Mouse (Mus musculus): ENCODE measurements at regions not wholly inside any gene's neighbourhood (a gene's known extent, or its start where the extent isn't known, plus 50 kb on each side); places are given as distances from the start of the nearest gene placed in this dataset.
A peak's percentile ranks its signal among the peaks of the same experiment; 100 is the strongest.

DNA sequence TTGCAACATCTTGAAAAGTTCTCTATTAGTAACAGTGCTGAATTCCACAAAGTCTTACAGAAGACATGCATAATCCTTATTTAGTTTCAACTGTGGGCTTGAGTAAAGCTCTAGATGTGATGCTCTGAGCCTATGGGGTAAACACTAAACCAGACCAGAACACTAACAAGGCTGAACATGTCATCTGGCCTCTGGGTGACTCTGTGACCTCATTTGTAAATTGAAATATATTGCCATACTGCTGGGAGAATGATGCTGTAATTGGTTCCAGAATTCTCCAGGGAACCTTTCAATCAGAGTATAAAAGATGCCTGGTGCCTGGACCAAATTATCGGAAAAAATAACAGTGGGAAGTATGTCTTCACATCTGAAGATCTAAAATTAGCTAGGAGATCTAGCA, 309.9 kb upstream of the Megf9 start:
- DNase-seq (ENCODE audit: extremely low spot score in 1 of 2, low spot score in 1 of 2): no peak

DNA sequence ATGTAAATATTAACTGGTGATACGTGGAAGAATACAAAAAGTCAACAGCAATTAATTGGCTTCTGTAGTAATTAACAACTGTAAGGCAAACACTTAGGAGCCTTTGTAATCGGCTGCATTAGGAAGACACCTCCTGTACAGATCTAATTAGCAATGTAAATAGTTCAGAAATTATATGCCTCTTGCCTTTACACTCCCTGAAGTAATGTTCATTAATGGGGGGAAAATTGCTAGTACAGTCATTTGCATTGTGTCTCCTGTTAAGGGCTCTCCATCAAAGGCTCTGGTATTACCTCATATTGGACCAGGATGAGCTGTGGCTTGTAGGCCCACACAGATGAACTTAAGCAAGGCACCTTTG, 276.1 kb upstream of the Megf9 start:
- DNase-seq (ENCODE audit: extremely low spot score in 1 of 2, low spot score in 1 of 2): no peak

DNA sequence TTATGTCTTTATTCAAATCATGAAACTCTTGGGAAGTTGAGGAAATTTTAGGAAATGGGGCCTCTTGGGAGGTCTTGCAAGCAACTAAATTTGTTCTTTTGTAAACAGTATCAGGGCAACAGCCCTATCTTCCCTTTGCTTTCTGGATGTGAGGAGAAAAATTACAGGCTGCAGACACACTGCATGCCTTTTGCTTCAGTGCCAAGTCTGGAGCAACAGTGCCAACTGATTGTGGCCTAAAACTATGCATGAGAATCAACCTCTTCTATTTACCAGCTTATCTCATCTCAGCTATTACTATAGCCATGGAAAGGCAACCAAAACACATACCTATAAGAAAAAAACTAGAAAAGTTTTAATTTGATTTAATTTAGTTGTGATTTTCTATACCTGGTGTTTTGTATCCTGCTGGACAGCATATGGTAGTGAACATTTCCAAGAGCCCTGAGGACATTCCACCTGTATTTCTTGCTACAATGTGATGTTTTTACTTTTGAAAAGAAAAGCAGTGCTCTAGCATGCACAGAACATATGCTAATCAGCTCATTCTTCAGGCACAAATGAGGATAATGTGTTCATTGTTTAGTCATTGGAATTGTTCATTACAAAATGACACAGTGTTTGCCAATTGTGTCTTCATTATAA, 275.6 kb upstream of the Megf9 start:
- DNase-seq (ENCODE audit: extremely low spot score in 1 of 2, low spot score in 1 of 2): no peak

DNA sequence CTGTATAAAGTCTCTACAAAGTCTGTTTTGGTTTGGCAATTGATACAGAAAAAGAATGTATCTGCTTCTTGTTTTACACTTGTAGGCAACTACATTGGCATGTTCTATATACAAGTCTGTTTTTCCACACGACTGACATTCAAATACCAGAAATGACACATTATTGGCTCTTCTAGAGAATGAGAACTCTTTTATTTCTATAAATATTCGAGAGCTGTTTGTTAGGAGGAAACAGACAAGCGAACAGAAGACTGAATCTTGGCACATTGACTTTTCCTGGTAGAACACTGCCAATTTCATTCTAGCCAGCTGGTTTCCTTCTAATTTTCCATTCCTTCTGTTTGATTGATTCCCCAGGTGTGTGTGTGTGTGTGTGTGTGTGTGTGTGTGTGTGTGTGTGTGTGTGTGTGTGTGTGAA, 270.1 kb upstream of the Megf9 start:
- no peak for DNase-seq (ENCODE audit: extremely low spot score in 1 of 2, low spot score in 1 of 2)

DNA sequence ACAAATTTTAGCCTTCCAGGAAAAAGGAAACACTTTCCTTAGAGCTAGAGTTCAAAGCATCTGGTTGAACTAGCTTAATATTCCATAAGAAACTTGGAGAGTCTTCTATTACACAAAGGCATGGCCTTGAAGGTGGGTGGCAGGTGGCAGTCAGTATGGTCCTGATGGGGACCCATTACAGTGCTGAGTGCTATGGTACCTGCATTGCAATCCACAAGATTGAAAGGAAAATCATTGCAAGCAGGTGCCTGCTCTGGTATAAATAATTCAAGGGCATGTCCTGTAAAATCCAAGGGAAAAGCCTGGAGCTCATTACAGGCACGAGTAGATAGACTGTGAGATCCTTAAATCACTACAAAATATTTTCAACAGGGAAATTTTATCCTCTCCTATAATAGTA, 263.7 kb upstream of the Megf9 start:
- no peak for DNase-seq (ENCODE audit: extremely low spot score in 1 of 2, low spot score in 1 of 2)

DNA sequence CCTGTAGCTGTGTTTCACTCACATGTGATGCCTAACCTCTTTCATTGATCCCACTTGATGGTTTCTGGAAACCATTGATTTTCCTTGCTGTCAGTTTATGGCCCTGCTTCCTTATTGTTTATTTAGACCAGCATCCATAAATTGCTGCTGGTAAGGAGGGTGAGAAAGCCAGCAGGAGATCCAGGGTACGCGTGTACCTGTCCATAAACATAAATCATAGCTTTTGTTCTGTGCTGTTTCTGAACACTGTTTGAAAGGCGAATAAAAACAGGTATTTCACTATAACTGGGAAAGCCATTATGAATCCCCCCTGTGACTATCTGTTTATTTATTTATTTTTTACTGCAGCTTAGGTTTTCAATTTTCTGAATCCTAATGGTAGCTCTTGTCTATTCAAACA, 263.1 kb upstream of the Megf9 start:
- DNase-seq (ENCODE audit: extremely low spot score in 1 of 2, low spot score in 1 of 2): no peak

DNA sequence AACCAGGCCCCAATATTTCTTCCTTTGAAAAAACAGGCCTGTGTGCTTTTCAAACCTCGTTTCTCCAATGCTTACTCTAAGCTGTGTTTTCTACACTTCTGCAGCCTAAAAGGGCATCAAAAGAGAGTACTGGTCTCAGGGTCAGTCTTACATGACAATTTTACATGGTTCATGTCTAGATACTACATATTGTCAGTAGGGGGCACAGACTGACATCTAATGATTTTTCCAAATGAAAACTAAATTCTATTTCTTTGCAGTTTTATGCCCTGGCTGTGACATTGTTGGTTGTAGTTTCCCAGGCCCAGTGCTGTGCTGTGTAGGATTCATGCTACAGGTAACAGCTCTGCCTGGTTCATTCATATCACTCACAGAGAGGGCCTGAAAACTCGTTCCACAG, 248.7 kb upstream of the Megf9 start:
- DNase-seq (ENCODE audit: extremely low spot score in 1 of 2, low spot score in 1 of 2): no peak

DNA sequence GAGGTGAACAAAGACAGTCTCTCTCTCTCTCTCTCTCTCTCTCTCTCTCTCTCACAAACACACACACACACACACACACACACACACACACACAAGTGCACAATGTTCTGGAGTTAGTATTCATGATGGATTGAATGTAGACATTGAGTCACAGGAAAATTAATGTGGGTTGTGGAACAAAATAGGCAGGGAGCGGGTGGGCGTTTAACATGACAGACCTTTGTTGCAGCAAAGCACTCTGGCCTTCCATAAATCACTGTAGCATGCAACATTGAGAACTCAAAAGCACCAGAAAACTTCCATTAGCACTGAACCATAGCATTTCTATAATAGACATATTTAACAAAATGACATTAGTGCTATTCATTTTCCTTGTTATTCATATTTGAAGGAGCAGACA, 246.8 kb upstream of the Megf9 start:
- DNase-seq (ENCODE audit: extremely low spot score in 1 of 2, low spot score in 1 of 2): no peak

DNA sequence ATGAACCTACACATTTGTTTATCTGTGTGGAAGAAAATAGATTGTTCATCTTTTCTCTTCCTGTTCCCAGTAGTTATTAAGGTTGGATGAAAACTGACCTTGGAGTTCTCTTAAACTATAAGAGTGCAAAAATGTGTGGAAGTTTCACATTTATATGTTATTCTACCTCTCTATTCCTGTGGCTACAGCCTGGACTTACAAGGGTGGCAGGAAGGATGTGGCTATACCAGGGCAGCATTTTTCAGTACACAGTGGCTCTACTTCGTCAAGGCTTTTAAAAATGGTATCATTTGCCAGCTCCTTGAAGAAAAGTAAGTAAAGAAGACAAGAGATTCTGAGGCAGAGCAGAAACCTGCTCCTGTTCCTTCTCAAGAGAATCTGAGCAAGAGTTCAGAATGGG, 241.5 kb upstream of the Megf9 start:
- no peak for DNase-seq (ENCODE audit: extremely low spot score in 1 of 2, low spot score in 1 of 2)

DNA sequence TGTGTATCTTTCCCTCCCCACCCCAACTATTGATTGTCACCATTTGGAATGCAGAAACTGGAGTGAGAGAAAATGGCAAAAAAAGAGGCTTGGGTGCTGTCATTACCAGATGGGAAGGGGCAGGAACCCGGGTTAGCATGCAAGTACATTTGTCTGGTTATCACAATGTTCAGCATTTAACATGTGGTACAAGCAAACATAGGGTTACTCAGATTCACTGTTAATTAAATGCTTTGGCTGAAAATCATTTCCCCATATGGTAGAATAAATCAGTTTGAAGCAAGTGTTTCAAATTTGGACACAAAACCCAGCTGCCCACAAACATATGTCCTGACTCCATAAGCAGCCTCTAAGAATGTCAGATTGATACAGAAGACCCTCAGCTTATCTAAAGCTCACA, 208.6 kb upstream of the Megf9 start:
- peak in 1 of 2 experiments; percentile 14 for DNase-seq (ENCODE audit: extremely low spot score in 1 of 2, low spot score in 1 of 2)

DNA sequence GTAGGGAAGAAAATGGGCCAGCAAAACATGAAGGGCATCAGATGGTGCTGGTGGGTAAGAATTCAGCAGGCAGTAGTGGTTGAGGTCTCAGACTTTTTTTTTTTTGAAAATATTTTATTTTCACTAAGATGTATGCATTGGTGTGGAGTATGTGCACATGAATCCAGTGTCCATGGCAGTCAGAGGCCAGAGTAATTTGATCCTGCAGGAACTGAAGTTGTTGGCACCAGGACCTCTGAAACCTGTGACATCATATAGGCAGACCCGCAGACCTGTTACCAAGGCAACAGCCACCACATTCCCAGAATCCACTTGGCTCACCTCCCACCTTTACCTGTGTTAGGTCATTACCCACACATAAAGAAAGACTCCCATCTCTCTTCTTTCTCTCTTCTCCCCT, 207.2 kb upstream of the Megf9 start:
- no peak for DNase-seq (ENCODE audit: extremely low spot score in 1 of 2, low spot score in 1 of 2)

DNA sequence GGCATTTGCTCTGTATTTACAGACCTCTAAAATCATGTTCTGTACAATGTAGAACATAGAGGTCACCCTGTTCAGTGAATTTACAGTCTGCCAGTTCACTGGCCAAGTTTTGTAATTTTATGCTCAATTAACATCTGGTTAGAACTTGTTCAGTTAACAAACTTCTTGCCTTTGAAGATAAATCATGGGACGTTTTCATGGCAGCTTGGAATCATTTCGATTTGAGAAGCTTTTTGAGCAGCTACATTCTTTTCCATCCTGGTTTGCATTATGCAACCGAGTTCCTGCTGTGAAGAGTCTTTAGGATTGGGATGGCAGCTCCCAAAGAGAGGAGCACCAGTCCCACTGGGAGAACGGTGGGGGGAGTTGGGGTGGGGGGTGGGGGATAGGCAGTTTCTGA, 206.3 kb upstream of the Megf9 start:
- DNase-seq (ENCODE audit: extremely low spot score in 1 of 2, low spot score in 1 of 2): no peak

DNA sequence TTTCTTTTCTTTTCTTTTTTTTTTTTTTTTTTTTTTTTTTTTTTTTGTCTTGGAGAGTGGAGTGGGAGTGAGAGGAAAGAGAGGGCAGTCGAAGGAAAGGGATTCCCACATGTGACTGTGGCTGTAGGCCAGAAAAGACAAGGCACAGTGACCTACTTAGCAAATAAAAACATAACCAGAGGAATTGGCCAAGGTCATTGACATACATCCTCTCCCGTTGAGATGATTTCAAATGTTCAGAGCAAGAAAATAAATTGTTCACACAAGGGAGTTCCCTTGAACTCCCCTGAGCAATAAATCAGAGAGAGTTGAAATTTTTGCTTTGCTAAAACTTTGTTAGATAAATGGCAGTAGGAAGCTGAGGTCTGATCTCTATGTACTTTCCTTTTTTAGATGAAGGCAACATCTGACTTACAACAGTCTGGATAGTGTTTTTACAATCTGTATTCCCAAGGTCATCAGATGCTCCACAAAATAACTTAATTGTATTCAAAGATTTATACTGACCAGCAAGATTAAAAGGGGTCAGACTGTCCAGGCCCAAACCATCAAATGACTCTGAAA, 174.4 kb upstream of the Megf9 start:
- DNase-seq (ENCODE audit: extremely low spot score in 1 of 2, low spot score in 1 of 2): no peak

DNA sequence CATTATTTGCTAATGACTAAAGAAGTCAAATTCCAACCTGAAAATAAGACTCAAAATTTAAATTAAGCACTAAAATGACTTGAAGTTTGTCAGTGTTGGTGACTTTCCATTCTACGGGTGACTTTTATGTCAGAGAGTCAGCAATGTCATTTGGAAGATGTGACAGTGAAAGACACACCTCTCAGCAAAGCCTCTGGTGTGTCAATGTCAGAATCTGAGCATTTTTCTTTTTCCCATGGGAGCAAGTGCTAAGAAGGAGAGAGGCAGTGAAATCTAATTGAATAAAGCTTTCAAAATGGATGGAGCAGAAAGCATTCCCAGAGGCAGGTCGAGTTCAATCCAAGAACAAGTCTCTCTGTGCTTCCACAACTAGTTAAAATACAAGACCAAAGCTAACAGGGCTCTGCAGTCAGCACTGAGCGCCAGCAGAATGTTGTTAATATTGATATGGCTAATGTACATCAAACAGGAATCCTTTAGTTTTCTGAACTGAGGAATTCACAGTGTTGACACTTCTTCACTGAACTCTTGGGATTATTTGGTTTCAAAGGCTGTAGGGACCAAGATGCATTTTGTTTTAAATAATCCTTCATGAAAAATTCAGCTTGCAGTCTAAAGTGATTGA, 170.4 kb upstream of the Megf9 start:
- DNase-seq (ENCODE audit: extremely low spot score in 1 of 2, low spot score in 1 of 2): no peak

DNA sequence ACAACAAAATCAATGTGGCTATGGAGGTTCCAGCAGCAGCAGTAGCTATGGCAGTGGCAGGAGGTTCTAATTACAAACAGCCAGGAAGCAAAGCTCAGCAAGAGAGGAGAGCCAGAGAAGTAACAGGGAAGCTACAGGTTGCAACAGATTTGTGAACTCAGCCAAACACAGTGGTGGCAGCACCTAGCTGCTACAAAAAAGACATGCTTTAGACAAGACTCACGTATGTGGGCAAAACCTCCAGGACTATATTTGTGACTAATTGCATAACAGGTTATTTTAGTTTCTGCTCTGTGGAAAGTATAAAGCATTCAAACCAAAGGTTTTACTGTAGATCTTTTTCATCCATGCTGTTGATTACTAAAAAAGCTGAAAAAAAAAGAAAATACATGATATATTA, 166.1 kb upstream of the Megf9 start:
- no peak for DNase-seq (ENCODE audit: extremely low spot score in 1 of 2, low spot score in 1 of 2)

DNA sequence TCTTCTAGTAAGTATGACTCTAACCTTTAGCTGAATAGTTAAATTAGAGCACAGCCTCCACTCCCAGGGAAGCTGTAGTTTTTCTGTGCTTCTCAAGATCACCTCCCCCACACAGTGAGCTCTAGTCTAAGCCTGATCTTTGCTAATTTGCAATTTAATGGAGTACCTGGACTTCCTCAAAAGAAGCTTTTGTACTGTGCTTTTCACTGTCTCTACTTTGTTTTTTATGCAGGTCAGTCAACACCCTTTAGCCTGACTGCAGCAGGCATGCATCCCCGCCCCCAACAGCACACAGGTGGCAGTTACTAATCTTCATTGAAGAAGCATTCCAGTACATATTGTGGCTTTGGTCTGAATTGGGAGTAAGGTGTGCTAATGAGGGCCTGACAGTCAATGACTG, 129.4 kb upstream of the Megf9 start:
- DNase-seq (ENCODE audit: extremely low spot score in 1 of 2, low spot score in 1 of 2): no peak

DNA sequence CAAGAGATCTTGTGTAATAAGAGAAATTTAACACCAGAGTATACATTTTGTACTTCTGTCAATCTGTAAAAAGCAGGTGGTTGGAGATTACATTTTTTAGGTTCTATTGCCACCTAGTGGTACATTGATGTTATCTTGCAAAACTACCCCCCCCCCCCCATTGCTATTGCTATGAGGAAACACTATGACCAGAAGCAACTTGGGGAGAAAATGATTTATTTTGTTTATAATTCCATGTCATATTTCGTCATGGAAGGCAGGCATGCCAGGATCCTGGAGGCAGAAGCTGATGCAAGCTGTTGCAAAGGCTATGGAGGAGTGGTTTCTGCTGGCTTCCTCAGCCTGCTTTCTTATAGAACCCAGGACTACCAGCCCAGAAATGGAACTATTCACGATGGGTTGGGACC, 86.6 kb upstream of the Megf9 start:
- DNase-seq (ENCODE audit: extremely low spot score in 1 of 2, low spot score in 1 of 2): no peak

DNA sequence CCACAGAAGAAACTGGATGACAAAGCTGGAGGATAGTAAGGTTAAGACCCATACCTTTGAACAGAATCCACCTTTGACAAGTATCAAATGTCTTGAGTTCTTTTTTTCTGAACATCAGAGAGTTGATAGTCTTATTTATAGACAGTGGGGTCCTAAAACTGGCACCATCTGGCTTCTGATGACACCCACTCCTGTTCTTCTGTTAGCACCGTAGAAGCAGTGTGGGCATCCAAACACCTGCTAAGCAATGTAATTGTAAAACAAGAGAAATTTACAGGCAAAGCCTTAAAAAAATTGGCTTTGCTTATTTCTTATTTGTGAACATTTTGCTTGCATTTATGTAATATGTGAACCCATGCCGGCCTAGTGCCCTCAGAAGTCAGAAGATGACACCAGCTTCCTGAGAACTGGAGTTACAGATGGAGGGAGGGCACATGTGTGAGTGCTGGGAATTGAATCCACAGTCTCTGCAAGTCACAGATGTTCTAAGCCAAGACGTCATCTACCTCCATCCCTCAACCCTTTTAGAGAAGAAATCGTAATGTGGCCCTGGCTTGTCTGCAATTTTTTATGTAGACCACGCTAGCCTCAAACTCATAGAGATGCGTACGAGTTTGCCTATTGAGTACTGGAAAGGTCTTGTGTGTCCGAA, 85.0 kb upstream of the Megf9 start:
- no peak for DNase-seq (ENCODE audit: extremely low spot score in 1 of 2, low spot score in 1 of 2)

DNA sequence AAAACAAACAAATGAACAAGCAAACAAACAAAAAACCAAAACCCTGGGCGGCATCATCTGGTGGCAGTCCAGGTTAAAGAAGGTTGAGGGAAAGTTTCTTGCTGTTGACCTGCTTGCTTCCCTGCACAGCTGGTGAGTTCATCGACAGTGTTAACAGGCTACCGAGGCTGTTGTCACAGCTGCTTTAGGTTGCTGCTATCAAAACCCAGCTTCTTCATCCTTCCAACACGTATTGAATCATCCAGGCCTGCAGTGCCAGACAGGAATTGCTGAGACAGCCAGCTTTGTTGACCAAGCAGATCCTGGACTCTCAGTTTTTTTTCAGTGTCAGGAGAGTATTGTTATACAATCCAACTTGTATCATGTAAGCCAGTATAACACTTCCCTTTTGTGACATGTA, 81.0 kb upstream of the Megf9 start:
- DNase-seq (ENCODE audit: extremely low spot score in 1 of 2, low spot score in 1 of 2): no peak

DNA sequence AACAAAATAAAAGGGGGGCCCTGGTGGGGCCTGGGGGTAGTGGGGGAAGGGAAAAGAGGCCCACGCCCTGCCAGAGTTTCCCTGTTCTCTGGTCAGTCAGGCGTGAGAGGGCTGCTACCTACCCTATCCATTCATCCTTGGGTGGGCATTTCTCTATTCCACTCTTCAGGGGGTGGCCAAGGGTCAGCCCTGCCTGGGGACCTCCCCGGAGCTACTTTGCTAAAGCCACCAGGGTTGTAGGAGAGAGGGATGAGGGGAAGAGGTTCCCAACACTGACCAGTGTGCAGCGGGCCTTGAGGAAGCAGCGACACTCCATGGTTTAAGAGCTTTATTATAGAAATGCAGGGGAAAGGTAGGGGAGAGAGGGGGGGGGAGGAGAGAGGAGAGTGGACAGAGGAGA, 79.6 kb upstream of the Megf9 start:
- DNase-seq (ENCODE audit: extremely low spot score in 1 of 2, low spot score in 1 of 2): no peak

DNA sequence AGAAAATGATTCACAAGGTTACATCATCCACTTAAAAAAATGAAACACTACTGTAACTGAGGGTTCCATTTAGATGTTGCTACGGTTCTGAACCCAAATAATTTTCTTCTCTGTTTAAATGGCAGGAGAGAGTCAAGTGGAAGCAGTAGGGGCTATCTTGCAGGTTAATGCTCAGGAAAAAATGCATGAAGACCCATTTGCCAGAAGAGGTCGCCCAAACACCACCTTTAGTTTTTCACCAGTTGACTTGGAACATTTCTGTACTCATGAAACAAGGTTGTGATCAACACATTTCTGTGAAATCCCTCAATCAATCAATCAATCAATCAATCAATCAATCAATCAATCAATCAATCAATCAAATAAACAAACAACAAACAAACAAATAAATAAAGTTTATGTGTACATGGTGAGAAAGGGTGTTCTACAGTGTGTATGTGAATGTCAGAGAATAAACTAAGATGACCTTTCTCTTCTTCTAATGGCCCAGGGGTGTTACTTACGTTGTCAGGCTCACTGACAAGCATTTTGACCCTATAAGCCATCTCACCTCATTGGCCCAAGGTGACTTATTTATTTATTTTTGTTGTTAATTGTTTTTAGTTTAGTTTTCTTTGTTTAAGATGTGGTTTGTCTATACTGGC, 68.5 kb upstream of the Megf9 start:
- peak in 1 of 2 experiments; percentile 53 for DNase-seq (ENCODE audit: extremely low spot score in 1 of 2, low spot score in 1 of 2)

DNA sequence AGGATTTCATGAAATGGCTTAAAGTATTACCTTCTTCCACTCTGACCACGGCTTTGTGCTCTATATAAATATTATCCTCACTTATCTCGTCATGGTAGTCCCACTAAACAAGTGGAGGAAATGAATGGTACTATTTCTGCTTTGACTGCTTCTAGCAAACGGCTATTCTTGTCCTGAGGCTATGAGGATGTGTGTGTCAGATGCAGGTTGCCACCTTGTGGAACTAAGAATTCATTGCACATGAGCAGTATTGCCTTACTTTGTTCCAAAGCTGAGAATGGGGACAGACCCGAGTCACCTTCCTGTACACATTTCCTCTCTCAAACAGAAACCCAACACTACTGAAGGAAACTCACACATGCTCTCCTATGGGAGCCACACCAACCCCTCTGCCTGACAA, 66.5 kb upstream of the Megf9 start:
- no peak for DNase-seq (ENCODE audit: extremely low spot score in 1 of 2, low spot score in 1 of 2)

Data from layer of hippocampus, postnatal 25 days (tissue).